Mouse (Mus musculus) limb, embryonic 12.5 days (tissue): Measurements from ENCODE around the gene Pdhx. TPM values are rescaled to one million over a fixed set of nuclear protein-coding genes. Genes with fewer than 3 reads are reported as not detected.

Source experiments
- ATAC-seq: fragments of 200-750 bp; cut with Nextera tagmentation; 2 replicates; pipeline ENCODE4 v1.8.0; 2017; ENCODE audit warnings: low read depth, moderate TSS enrichment; ENCODE audit not compliant: insufficient number of reproducible peaks, insufficient read depth, low FRiP score, low TSS enrichment
- H3K27ac ChIP-seq: fragments of 300-500 bp; sonication (generic); 2 replicates; pipeline ENCODE4 v1.5.1; 2016; ENCODE audit warnings: mild to moderate bottlenecking, moderate library complexity
- H3K27me3 ChIP-seq: fragments of 300-500 bp; sonication (generic); 2 replicates; pipeline ENCODE4 v1.6.1; 2016; ENCODE audit warnings: mild to moderate bottlenecking, moderate library complexity
- H3K36me3 ChIP-seq: fragments of 300-500 bp; sonication (generic); 2 replicates; pipeline ENCODE4 v1.6.1; 2016; ENCODE audit warnings: mild to moderate bottlenecking, moderate library complexity
- H3K4me1 ChIP-seq: fragments of 300-500 bp; sonication (generic); replicated peaks from 2 replicates; pipeline ENCODE4 v1.6.1; 2016
- H3K4me2 ChIP-seq: fragments of 300-500 bp; sonication (generic); 2 replicates; pipeline ENCODE4 v1.6.1; 2016; ENCODE audit warnings: mild to moderate bottlenecking, moderate library complexity
- H3K4me3 ChIP-seq: fragments of 300-500 bp; sonication (generic); replicated peaks from 2 replicates; pipeline ENCODE4 v1.5.1; 2016; ENCODE audit warnings: mild to moderate bottlenecking
- H3K9ac ChIP-seq: fragments of 300-500 bp; sonication (generic); replicated peaks from 2 replicates; pipeline ENCODE4 v1.6.1; 2016; ENCODE audit warnings: mild to moderate bottlenecking, moderate library complexity
- H3K9me3 ChIP-seq: fragments of 300-500 bp; sonication (generic); 2 replicates; pipeline ENCODE4 v1.6.1; 2016; ENCODE audit warnings: mild to moderate bottlenecking, moderate library complexity
- WGBS: fragments of 180-500 bp; shearing (Covaris S2); methylation state at CpG from one replicate; pipeline ENCODE4 v1.1.7; 2016; 5-methylcytosine and 5-hydroxymethylcytosine counted together
- polyA plus RNA-seq: library from polyadenylated mRNA; unstranded; fragments of >200 nt; fragmentation: Nextera tagmentation; extraction: Ambion mirVana; gene quantifications from 2 replicates; pipeline ENCODE4 v1.2.1, GENCODE M21; 2016

Pdhx gene
- polyA plus RNA-seq, 1 experiment from 2014 or later = 40.5 TPM

DNA sequence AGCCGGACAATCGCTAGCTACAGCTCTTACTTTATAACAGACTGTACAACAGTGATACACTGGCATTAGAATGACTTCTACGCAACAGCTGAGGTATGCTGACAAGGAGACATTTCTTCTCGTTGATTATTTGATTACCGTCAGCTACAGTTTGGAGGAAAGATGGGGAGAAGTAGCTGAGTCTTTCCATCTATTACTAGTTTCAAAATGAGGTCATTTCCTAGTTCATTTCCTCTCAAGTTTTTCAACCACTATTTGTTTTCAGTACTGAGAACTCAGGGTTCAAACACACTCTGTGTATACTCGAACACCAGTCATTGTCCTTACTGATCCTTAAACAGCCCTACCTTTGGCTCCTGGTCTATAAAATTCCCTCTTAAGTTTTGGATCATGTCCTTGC is 17.5 kb downstream of the Pdhx start:
- Histone ChIP-seq H3K4me3 (no peak overlapping the region), H3K4me2 (no peak overlapping the region), H3K27me3 (no peaks in the 10 kb centered on the region), H3K9me3 (no peaks in the 10 kb centered on the region), H3K9ac (no peak overlapping the region), H3K4me1 (peaks cover 3% of the 10 kb centered on the region; the same call in 1 of the 2 replicates), H3K36me3 (0 out of 2 replicates have a peak, but pooled peaks cover 4% of the 10 kb centered on the region), H3K27ac (no peak overlapping the region)
- 92% methylated on average over 6 of the region's 6 CpGs for WGBS
- ATAC-seq = no peak

GRCm38 (mm10) chr2:103051937-103052893 is 21.1 kb downstream of the Pdhx start:
- ATAC-seq = no peak
- no peaks in the 10 kb centered on the region for H3K27me3 ChIP-seq
- no peak overlapping the region for H3K4me2 ChIP-seq
- no peaks in the 10 kb centered on the region for H3K9me3 ChIP-seq
- H3K27ac ChIP-seq = no peak overlapping the region
- no peak overlapping the region for H3K9ac ChIP-seq
- 80% methylated on average over 19 of the region's 19 CpGs for WGBS
- H3K4me1 ChIP-seq = peaks cover 4% of the 10 kb centered on the region; the same call in 1 of the 2 replicates
- no peak overlapping the region for H3K4me3 ChIP-seq
- H3K36me3 ChIP-seq = 0 out of 2 replicates have a peak, but pooled peaks cover 4% of the 10 kb centered on the region

- no peaks in the 10 kb centered on the region for H3K27me3 ChIP-seq
- 95% methylated on average over 2 of the region's 2 CpGs for WGBS
- no peak for ATAC-seq
- H3K27ac ChIP-seq = no peak overlapping the region
- peaks cover 16% of the 10 kb centered on the region for H3K36me3 ChIP-seq
- H3K9me3 ChIP-seq = no peaks in the 10 kb centered on the region
- no peak overlapping the region for H3K4me3 ChIP-seq
- H3K9ac ChIP-seq = no peak overlapping the region
- H3K4me2 ChIP-seq = no peak overlapping the region
- H3K4me1 ChIP-seq = peaks cover 1% of the 10 kb centered on the region; the same call in 1 of the 2 replicates
These were observed 28.0 kb downstream of the Pdhx start for GRCm38 (mm10) chr2:103045286-103045685.

DNA sequence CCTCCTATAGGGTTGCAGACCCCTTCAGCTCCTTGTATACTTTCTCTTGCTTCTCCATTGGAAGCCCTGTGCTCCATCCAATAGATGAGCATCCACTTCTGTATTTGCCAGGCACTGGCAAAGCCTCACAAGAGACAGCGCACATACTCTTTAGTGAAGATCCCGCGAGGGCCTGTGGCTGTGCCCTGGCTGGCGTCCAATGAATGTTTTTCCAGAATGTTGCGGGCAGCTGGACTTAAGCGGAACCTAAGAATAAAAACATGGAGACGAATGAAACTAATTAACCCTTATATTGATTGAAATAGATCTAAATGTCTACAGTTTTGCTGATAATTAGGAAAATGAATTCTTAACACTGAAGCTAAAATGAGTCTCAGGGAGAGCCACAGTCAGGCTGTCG is 32.4 kb downstream of the Pdhx start:
- Histone ChIP-seq H3K27me3 (no peaks in the 10 kb centered on the region), H3K36me3 (peaks cover 34% of the 10 kb centered on the region), H3K4me3 (no peak overlapping the region), H3K4me1 (no peaks in the 10 kb centered on the region), H3K4me2 (no peak overlapping the region), H3K9ac (no peak overlapping the region), H3K27ac (no peak overlapping the region), H3K9me3 (no peaks in the 10 kb centered on the region)
- ATAC-seq = no peak
- WGBS = 88% methylated on average over 8 of the region's 8 CpGs

DNA sequence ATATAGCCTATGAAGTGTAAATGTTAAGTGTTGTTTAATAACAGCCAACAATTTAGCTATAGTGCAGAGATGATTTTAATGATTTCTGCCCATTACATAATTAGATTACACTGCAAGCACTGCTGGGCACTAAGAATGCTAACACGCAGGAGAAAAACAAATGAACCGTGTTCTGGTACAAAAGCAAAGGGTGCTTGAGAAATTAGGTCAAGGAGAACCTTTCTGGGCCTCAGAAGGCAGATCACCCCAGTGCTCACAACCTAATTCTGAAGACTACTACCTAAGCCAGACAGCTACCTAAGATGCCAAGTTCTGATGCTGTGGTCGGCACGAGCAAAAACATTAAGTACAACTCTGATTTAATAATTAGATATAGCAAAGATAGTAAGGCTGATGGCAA is 35.5 kb downstream of the Pdhx start:
- WGBS = 88% methylated on average over 4 of the region's 4 CpGs
- no peak for ATAC-seq
- no peak overlapping the region for H3K9ac ChIP-seq
- no peaks in the 10 kb centered on the region for H3K9me3 ChIP-seq
- H3K4me1 ChIP-seq = no peaks in the 10 kb centered on the region
- no peaks in the 10 kb centered on the region for H3K27me3 ChIP-seq
- H3K36me3 ChIP-seq = peaks cover 38% of the 10 kb centered on the region
- H3K4me3 ChIP-seq = no peak overlapping the region
- no peak overlapping the region for H3K4me2 ChIP-seq
- no peak overlapping the region for H3K27ac ChIP-seq

- no peak overlapping the region for H3K27ac ChIP-seq
- no peak overlapping the region for H3K9ac ChIP-seq
- WGBS = 95% methylated on average over 3 of the region's 3 CpGs
- H3K4me3 ChIP-seq = no peak overlapping the region
- no peak overlapping the region for H3K4me2 ChIP-seq
- H3K36me3 ChIP-seq = peaks cover 27% of the 10 kb centered on the region
- no peaks in the 10 kb centered on the region for H3K27me3 ChIP-seq
- H3K4me1 ChIP-seq = no peaks in the 10 kb centered on the region
- no peak for ATAC-seq
- H3K9me3 ChIP-seq = no peaks in the 10 kb centered on the region
These were observed 50.6 kb downstream of the Pdhx start for GRCm38 (mm10) chr2:103022728-103023127.

DNA sequence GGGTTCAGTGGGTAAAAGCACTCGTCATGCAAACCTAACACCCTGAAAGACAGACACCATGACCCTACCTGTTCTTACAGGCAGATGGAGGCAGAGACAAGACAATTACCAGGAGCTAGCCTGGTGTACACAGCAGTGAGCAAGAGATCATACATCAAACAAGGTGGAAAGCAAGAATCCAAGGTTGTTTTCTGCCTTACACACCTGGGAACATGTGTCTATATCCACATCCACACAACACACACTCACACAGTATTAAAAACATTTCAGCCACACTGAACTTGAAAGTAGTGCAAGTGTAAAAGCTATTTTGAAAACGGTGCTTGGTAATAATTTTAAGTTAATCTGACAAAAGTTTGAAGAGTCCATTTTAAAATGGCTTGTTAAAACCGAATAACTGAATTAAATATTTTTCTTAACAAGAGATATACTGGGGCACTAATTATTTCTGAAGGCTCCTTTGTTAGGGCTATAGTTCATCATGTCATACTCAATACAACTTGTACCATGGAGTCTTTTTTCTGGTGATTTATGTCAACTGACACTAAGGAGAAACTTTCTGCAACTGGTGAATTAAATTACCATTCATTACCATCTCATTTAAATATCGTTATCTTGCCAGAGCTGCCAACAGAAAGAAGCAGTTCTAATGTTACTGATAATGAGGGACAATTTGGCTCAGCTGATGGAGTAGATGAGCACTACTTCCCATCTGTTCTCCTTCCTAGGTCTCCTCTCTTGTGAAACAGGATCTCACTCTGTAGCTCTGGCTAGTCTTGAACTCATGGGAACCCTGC is 52.9 kb downstream of the Pdhx start:
- Histone ChIP-seq H3K36me3 (peaks cover 18% of the 10 kb centered on the region; the same call in 1 of the 2 replicates), H3K27ac (no peak overlapping the region), H3K4me1 (no peaks in the 10 kb centered on the region), H3K9me3 (no peaks in the 10 kb centered on the region), H3K4me2 (no peak overlapping the region), H3K9ac (no peak overlapping the region), H3K27me3 (no peaks in the 10 kb centered on the region), H3K4me3 (no peak overlapping the region)
- 83% methylated on average over 4 of the region's 4 CpGs for WGBS
- ATAC-seq = no peak

DNA sequence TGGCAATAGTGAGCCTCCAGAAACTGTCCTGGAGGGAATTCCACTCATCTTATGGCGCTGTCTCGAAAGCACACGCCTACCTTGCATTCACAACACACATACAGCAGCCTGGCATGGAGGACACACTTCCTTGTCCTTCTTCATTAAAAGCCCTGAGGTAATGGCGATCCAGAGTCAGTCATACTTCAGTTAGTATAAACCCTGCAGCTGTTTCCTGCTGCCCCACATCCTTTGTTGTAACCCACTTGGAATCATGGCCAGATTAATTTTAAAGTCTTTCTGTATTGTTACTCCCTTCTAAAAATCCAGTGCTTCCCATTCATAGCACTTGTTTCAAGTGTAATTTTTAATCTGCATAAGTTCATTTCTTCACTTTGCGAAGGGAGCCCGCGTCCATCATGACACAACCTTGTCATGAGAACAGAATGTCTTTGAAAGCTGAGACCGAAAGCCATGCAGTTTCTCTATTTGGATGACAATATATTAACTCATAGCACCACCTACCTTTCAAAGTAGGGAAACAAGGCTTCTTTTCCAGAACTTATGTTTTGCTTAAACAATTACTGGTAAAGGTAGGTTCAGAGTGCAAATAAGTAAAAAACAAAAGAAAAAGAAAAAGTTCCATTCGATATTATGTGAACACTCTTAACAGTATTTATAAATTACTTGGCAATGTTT is 54.4 kb downstream of the Pdhx start:
- no peak overlapping the region for H3K4me2 ChIP-seq
- no peaks in the 10 kb centered on the region for H3K4me1 ChIP-seq
- no peak for ATAC-seq
- no peaks in the 10 kb centered on the region for H3K9me3 ChIP-seq
- no peaks in the 10 kb centered on the region for H3K27me3 ChIP-seq
- no peak overlapping the region for H3K4me3 ChIP-seq
- peaks cover 15% of the 10 kb centered on the region; the same call in 1 of the 2 replicates for H3K36me3 ChIP-seq
- H3K9ac ChIP-seq = no peak overlapping the region
- WGBS = 78% methylated on average over 9 of the region's 9 CpGs
- H3K27ac ChIP-seq = no peak overlapping the region

GRCm38 (mm10) chr2:103017391-103017824 is 55.9 kb downstream of the Pdhx start:
- H3K9me3 ChIP-seq = no peaks in the 10 kb centered on the region
- no peaks in the 10 kb centered on the region for H3K4me1 ChIP-seq
- 77% methylated on average over 2 of the region's 2 CpGs for WGBS
- H3K36me3 ChIP-seq = peaks cover 7% of the 10 kb centered on the region; the same call in 1 of the 2 replicates
- no peak overlapping the region for H3K4me3 ChIP-seq
- H3K27me3 ChIP-seq = no peaks in the 10 kb centered on the region
- H3K9ac ChIP-seq = no peak overlapping the region
- ATAC-seq = no peak
- H3K27ac ChIP-seq = no peak overlapping the region
- H3K4me2 ChIP-seq = no peak overlapping the region

GRCm38 (mm10) chr2:103016089-103016488 is 57.2 kb downstream of the Pdhx start:
- Histone ChIP-seq H3K36me3 (no peaks in the 10 kb centered on the region), H3K27me3 (no peaks in the 10 kb centered on the region), H3K4me2 (no peak overlapping the region), H3K9ac (no peak overlapping the region), H3K9me3 (no peaks in the 10 kb centered on the region), H3K4me1 (no peaks in the 10 kb centered on the region), H3K4me3 (no peak overlapping the region), H3K27ac (no peak overlapping the region)
- ATAC-seq = no peak
